Mouse (Mus musculus) kidney, adult 2 months (tissue): Measurements from ENCODE around the gene Olfr203.

Source experiments
- CTCF ChIP-seq: fragments of 200-500 bp; conservative IDR thresholded peaks from 2 replicates; pipeline ENCODE4 v1.5.1; 2011; ENCODE audit warnings: low read depth, mild to moderate bottlenecking, control low read depth, low read length, moderate library complexity, mixed read lengths; ENCODE audit not compliant: insufficient read depth, insufficient read length
- POLR2A ChIP-seq: fragments of 200-500 bp; IDR thresholded peaks from one replicate; pipeline ENCODE4 v1.6.1; 2011; ENCODE audit warnings: low read depth, low read length, control low read depth

- TF ChIP-seq CTCF (no peak), POLR2A (no peak)
Observed at GRCm38 (mm10) chr16:59280542-59280941, 18.1 kb upstream of the Olfr203 start.
